Mouse (Mus musculus) limb, embryonic 10.5 days (tissue): ENCODE data around the gene Far1. TPM values are rescaled to one million over a fixed set of nuclear protein-coding genes. Genes with fewer than 3 reads are reported as not detected.
A peak's percentile ranks its signal among the peaks of the same experiment; 100 is the strongest.

Experiments used
- DNase-seq: peaks from one replicate; pipeline ENCODE4 v3.0.0-alpha.2; 2017; ENCODE audit warnings: low spot score
- H3K27ac ChIP-seq: fragments of 300-500 bp; sonication (generic); 2 replicates; pipeline ENCODE4 v1.5.1; 2016; ENCODE audit warnings: mild to moderate bottlenecking
- H3K27me3 ChIP-seq: fragments of 300-500 bp; sonication (generic); 2 replicates; pipeline ENCODE4 v1.6.1; 2016; ENCODE audit warnings: low read depth, mild to moderate bottlenecking; ENCODE audit not compliant: poor library complexity, severe bottlenecking
- H3K36me3 ChIP-seq: fragments of 300-500 bp; sonication (generic); 2 replicates; pipeline ENCODE4 v1.6.1; 2016; ENCODE audit warnings: mild to moderate bottlenecking, moderate library complexity
- H3K4me1 ChIP-seq: fragments of 300-500 bp; sonication (generic); 2 replicates; pipeline ENCODE4 v1.6.1; 2016
- H3K4me3 ChIP-seq: fragments of 300-500 bp; sonication (generic); 2 replicates; pipeline ENCODE4 v1.5.1; 2016; ENCODE audit warnings: mild to moderate bottlenecking, moderate library complexity
- H3K9me3 ChIP-seq: fragments of 300-500 bp; sonication (generic); replicated peaks from 2 replicates; pipeline ENCODE4 v1.6.1; 2016; ENCODE audit warnings: mild to moderate bottlenecking
- WGBS: fragments of 180-500 bp; shearing (Covaris S2); methylation state at CpG from one replicate; pipeline ENCODE4 v1.1.7; 2016; 5-methylcytosine and 5-hydroxymethylcytosine counted together
- polyA plus RNA-seq: library from polyadenylated mRNA; unstranded; fragments of >200 nt; fragmentation: Nextera tagmentation; extraction: Ambion mirVana; gene quantifications from 2 replicates; pipeline ENCODE4 v1.2.1, GENCODE M21; 2016

Gene Far1
- polyA plus RNA-seq, 1 experiment from 2014 or later, result 73.2 TPM

GRCm38 (mm10) chr7:113513963-113514649, 472 bp downstream of the Far1 start:
- under 1% methylated on average over 45 of the region's 45 CpGs for WGBS
- H3K4me1 ChIP-seq, result peaks cover 15% of the 10 kb centered on the region; the same call in 1 of the 2 replicates
- H3K36me3 ChIP-seq, result no peaks in the 10 kb centered on the region
- no peak for DNase-seq
- H3K9me3 ChIP-seq, result no peaks in the 10 kb centered on the region
- peak overlapping the region; percentile 98 for H3K4me3 ChIP-seq
- peak overlapping the region; percentile 96 for H3K27ac ChIP-seq
- H3K27me3 ChIP-seq, result peaks cover 8% of the 10 kb centered on the region; the same call in 1 of the 2 replicates

- Histone ChIP-seq H3K27ac (no peak overlapping the region), H3K4me3 (no peak overlapping the region), H3K27me3 (peaks cover 8% of the 10 kb centered on the region; the same call in 1 of the 2 replicates), H3K36me3 (no peaks in the 10 kb centered on the region), H3K9me3 (no peaks in the 10 kb centered on the region), H3K4me1 (peaks cover 15% of the 10 kb centered on the region; the same call in 1 of the 2 replicates)
- WGBS, result 92% methylated on average over 4 of the region's 4 CpGs
- no peak for DNase-seq
Observed at GRCm38 (mm10) chr7:113515831-113516230, 2.2 kb downstream of the Far1 start.

DNA sequence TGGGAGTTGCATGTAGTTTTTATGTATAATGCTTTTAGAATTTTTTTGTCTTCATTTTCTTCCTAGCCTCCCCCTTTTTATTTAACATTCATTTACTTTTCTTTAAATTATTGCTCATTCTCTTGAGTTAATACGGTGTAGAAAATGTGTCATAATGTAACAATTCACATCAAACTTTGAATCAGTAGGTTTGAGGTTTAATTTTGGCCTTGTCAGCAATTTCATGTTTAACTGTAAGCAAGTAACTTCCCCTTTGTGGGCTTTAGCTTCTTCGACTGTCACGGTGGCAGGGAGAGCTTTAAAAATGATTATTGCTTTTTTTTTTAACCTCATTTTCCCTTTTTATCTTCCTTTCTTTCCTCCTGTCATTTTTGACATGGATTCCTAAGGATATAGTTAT, 4.8 kb downstream of the Far1 start:
- Histone ChIP-seq H3K27ac (no peak overlapping the region), H3K4me3 (no peak overlapping the region), H3K27me3 (no peaks in the 10 kb centered on the region), H3K9me3 (no peaks in the 10 kb centered on the region), H3K4me1 (peaks cover 10% of the 10 kb centered on the region; the same call in 1 of the 2 replicates), H3K36me3 (no peaks in the 10 kb centered on the region)
- no peak for DNase-seq
- 86% methylated on average over 3 of the region's 3 CpGs for WGBS

DNA sequence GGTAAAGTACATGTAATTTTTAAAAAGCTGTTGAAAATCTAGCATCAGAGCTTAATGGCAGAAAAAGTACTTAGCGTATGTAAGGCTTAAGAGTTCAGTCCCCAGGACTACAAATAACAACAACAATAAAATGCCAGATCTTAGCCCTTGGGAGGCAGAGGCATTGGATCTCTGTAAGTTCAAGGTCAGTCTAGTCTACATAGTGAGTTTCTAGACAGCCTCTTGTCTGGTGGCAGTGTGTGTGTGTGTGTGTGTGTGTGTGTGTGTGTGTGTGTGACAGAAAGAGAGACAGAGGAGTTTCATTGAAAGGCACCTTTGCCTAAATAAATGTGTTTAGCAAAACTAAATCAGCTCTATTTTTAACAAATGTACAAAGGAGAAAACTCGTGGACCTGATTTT, 5.3 kb downstream of the Far1 start:
- no peak overlapping the region for H3K27ac ChIP-seq
- 93% methylated on average over 2 of the region's 2 CpGs for WGBS

GRCm38 (mm10) chr7:113543158-113543557, 29.5 kb downstream of the Far1 start:
- 88% methylated on average over 1 of the region's 1 CpGs for WGBS
- Histone ChIP-seq H3K9me3 (no peaks in the 10 kb centered on the region), H3K27ac (no peak overlapping the region), H3K27me3 (no peaks in the 10 kb centered on the region), H3K36me3 (peaks cover 54% of the 10 kb centered on the region), H3K4me3 (no peak overlapping the region), H3K4me1 (no peaks in the 10 kb centered on the region)
- no peak for DNase-seq

More for the DNA sequence above, 5.3 kb downstream of the Far1 start:
- Histone ChIP-seq H3K27me3 (no peaks in the 10 kb centered on the region), H3K4me1 (peaks cover 10% of the 10 kb centered on the region; the same call in 1 of the 2 replicates), H3K9me3 (no peaks in the 10 kb centered on the region), H3K4me3 (no peak overlapping the region), H3K36me3 (no peaks in the 10 kb centered on the region)
- DNase-seq, result no peak

DNA sequence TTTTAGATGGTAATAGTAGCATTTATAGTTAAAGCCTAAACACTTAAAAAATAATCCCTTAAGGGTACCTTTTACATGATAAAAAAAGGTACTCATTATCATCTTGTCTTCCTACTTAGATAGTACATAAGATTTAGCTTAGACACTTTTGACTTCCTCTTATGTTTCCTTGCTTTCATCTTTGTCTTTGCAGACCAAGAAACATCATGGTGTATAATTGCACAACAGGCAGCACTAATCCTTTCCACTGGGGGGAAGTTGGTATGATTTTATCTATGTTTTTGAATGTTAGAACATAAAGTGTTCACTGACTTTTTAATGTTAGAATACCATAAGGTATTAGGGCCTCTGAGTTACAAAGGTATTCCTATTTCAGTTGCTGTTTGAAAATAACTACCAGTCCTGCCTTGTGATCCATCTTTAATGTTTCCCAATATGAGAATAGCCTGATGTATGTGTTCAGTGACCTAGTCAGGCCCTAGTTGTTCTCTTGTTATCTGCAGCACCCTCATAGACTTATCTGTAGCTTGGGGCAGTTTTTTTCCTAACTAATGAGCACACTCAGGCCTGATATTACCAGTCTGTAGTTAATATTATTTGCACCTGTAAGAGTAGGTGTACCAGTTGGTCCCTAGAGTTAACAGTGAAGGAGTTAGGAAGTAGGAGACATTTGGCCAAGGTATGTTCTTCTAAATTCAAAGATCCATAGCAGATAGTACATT, 38.3 kb downstream of the Far1 start:
- Histone ChIP-seq H3K4me3 (no peak overlapping the region), H3K27ac (no peak overlapping the region), H3K9me3 (no peaks in the 10 kb centered on the region), H3K27me3 (no peaks in the 10 kb centered on the region), H3K4me1 (no peaks in the 10 kb centered on the region), H3K36me3 (peaks cover 44% of the 10 kb centered on the region)
- no peak for DNase-seq

DNA sequence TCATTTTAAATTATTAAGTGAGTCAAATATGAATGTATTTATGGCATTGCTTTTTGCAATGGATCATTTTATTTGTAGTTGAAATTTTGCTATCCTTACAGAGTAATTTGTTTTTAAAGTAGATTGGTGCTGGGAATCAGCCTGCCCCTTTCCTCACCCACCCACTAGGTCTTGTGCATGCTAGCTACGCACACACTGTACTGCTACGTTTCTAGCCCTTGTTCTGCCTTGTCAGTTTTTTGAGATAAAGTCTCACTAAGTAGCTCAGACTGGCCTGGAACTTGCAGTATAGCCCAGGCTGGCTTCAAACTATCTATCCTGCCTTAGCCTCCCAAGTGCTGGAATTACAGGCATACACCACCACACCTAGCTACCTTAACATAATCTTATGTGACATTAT, 38.9 kb downstream of the Far1 start:
- Histone ChIP-seq H3K27ac (no peak overlapping the region), H3K4me1 (no peaks in the 10 kb centered on the region), H3K4me3 (no peak overlapping the region), H3K27me3 (no peaks in the 10 kb centered on the region), H3K9me3 (no peaks in the 10 kb centered on the region), H3K36me3 (peaks cover 38% of the 10 kb centered on the region)
- no peak for DNase-seq
- WGBS, result 94% methylated on average over 2 of the region's 2 CpGs

DNA sequence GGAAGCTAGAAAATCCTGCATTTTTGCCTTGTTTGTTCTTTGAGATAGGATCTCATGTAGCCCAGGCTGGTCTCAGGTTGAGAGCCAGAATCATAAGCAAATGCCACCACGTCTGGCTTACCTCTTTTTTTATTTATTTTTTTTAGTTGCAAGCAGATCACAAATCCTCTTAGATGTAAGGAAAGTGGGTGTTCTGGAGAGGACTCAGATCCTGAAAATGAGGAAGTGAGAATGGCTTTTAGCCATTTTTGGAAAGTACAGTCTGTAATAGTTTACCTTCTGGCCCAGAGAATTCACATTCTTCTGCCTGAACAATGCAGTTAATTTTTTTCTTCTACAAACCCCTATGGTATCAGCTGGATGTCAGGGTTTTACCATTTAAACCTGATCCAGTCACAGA, 42.5 kb downstream of the Far1 start:
- WGBS, result 87% methylated on average over 1 of the region's 1 CpGs
- no peak overlapping the region for H3K27ac ChIP-seq
- no peaks in the 10 kb centered on the region for H3K4me1 ChIP-seq
- no peaks in the 10 kb centered on the region for H3K9me3 ChIP-seq
- H3K36me3 ChIP-seq, result peaks cover 33% of the 10 kb centered on the region
- DNase-seq, result no peak
- H3K27me3 ChIP-seq, result no peaks in the 10 kb centered on the region
- no peak overlapping the region for H3K4me3 ChIP-seq

GRCm38 (mm10) chr7:113566892-113567291, 53.3 kb downstream of the Far1 start:
- H3K36me3 ChIP-seq, result peaks cover 28% of the 10 kb centered on the region
- no peak overlapping the region for H3K27ac ChIP-seq
- H3K27me3 ChIP-seq, result no peaks in the 10 kb centered on the region
- no peaks in the 10 kb centered on the region for H3K9me3 ChIP-seq
- no peak overlapping the region for H3K4me3 ChIP-seq
- no peak for DNase-seq
- 100% methylated on average over 1 of the region's 1 CpGs for WGBS
- H3K4me1 ChIP-seq, result no peaks in the 10 kb centered on the region

- DNase-seq, result no peak
- Histone ChIP-seq H3K27ac (no peak overlapping the region), H3K36me3 (peaks cover 21% of the 10 kb centered on the region), H3K4me3 (no peak overlapping the region), H3K9me3 (no peaks in the 10 kb centered on the region), H3K27me3 (no peaks in the 10 kb centered on the region), H3K4me1 (no peaks in the 10 kb centered on the region)
- WGBS, result 91% methylated on average over 6 of the region's 6 CpGs
Observed at GRCm38 (mm10) chr7:113571121-113571520, 57.5 kb downstream of the Far1 start.

DNA sequence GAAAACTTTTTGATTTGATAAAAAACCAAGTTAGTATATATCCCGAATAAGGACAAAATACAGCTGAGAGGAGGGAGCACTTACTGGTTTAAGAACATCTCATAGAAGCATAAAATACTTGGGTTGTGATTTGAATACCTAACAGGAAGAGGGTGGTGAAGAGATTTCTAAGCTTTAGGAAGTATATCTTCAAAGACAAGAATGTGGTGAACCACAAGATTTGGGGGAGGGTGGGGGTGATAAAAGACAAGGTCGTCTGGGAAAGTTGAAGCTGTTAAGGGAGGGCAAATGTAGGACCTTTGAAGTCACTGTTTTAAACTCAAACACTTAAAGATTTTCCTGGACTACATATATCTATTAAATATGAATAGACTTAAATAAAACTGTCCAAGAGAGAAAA, 59.1 kb downstream of the Far1 start:
- Histone ChIP-seq H3K9me3 (no peaks in the 10 kb centered on the region), H3K27me3 (no peaks in the 10 kb centered on the region), H3K4me1 (no peaks in the 10 kb centered on the region), H3K4me3 (no peak overlapping the region), H3K36me3 (peaks cover 10% of the 10 kb centered on the region), H3K27ac (no peak overlapping the region)
- WGBS, result 71% methylated on average over 2 of the region's 2 CpGs
- DNase-seq, result no peak

DNA sequence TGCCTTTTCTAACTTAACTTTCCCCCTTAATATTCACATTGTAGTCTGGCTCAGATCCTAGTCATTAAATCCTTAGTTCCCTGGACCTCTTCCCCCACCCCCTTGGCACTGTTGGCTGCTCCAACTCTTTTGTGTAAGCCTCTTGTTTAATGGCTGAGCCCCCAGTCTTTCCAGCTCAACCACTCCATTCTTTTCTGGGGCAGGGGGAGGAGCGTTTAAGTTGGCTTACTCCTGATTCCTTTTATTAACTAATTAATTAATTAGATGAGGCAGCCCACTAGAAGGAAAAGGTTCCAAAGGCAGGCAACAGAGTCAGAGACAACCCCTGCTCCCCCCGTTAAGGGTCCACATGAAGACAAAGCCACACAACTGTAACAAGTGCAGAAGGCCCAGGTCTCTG, 68.5 kb downstream of the Far1 start:
- Histone ChIP-seq H3K4me1 (no peaks in the 10 kb centered on the region), H3K4me3 (no peak overlapping the region), H3K9me3 (no peaks in the 10 kb centered on the region), H3K36me3 (no peaks in the 10 kb centered on the region), H3K27me3 (no peaks in the 10 kb centered on the region), H3K27ac (no peak overlapping the region)
- 85% methylated on average over 2 of the region's 2 CpGs for WGBS
- DNase-seq, result no peak

- 85% methylated on average over 2 of the region's 2 CpGs for WGBS
- Histone ChIP-seq H3K27ac (no peak overlapping the region), H3K4me3 (no peak overlapping the region), H3K27me3 (no peaks in the 10 kb centered on the region), H3K4me1 (no peaks in the 10 kb centered on the region), H3K36me3 (no peaks in the 10 kb centered on the region), H3K9me3 (no peaks in the 10 kb centered on the region)
- DNase-seq, result no peak
Observed at GRCm38 (mm10) chr7:113589211-113589610, 75.6 kb downstream of the Far1 start.
